Mouse (Mus musculus) cerebellum, postnatal 14 days (tissue): ENCODE results near the gene Zbtb45.
A peak's percentile ranks its signal among the peaks of the same experiment; 100 is the strongest.

Source experiments
- DNase-seq, 2 experiments: peaks; one replicate each; pipeline ENCODE4 v3.0.0; 2021; ENCODE audit warnings: mixed read lengths in 2 of 2

Zbtb45 gene

DNA sequence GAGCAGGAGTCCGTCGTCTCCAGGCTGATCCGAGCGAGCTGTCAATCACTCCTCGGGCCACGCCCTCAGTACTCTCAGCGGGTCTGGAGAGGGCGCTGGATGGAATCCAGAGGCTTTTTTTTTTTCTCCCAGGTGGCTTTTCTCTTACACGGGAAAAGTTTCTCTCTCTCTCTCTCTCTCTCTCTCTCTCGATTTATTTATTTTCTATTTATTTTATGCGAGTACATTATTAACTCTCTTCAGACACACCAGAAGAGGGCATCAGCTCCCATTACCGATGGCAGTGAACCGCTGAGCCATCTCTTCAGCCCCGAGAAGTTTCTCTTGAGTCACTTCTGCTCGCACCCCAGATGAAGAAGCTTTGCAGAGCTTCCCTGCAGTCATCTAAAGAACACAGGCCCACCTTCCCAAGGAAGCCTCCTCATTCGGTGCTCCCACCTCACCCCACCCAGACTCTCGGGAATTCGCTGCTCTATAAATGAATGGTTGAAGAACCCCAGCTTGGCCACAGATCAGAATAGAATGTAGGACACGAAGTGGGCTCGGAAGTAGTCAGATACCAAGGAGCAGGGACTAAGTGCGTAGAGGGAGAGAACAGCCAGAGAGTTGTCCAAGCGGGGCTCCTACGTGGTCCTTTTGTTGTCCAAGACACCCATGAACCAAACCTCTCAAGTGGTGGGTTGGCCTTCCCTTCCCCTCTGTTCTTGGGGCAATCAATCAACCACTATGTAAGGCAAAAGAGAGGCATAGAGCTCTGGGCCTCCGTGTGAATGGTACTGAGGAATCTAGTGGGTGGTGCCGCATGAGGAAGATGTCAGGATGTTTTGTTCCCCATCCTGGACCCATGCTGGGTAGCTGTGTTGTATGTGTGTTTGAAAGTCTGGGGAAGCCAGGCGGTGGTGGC, at the start of gene Zbtb45:
Gene Zbtb45 (minus strand): TSS at position 30 of the 904 bp plus-strand sequence.
- peak in 1 of 2 experiments; percentile 17 for DNase-seq

DNA sequence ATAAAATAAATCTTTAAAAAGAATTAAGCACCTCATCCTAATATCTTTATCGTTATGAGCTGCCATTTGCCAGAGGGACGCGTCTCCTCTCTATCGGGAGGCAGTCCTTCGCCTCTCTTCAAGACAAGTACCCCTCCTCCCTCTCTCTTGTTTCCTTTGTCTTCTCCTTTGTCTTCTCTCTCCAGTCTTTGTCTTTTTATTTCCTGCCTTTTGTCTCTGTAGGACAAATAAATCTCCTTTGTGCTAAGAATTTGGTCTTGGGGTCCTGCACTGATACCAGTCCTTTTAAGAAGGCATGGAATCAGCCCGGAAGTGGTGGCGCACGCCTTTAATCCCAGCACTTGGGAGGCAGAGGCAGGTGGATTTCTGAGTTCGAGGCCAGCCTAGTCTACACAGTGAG, 49.7 kb upstream of the Zbtb45 start:
- no peak for DNase-seq

DNA sequence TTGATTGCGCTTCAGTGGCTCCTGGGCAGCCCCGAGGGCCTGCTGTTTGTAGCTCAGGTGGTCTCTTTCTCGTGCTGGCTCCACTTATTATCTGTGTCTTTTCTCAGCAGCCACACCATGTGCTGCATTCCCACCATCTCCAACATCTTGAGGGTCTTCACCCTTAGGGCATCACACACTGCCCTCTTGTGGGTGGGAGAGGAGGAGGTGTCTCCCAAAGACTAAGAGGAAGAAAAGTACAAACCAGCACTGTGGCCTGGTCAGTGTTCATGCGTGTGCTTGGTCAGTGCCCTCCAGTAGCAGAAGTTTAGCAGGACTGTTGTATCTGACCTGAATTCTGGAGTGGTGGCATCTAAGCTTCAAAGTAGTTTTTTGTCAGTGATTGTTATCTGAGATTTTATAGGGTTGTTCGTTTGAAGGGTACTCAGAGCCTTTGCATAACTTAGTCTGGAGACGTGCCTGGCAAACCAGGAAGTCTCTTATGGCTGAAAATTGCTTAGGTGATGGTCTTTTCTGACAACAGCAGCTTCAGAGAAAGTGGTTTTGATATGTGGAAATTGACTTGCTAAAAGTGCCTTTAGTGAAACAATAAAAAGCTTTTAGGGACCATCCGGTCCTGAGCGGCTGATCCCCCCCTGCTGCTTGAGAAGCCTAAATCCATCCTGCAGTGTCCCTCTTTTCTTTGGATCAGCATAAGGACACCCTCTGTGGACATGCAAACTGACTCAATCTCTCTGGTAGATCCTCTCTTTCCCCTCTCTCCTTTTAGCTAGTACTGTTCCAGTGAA, 47.3 kb upstream of the Zbtb45 start:
- no peak for DNase-seq

DNA sequence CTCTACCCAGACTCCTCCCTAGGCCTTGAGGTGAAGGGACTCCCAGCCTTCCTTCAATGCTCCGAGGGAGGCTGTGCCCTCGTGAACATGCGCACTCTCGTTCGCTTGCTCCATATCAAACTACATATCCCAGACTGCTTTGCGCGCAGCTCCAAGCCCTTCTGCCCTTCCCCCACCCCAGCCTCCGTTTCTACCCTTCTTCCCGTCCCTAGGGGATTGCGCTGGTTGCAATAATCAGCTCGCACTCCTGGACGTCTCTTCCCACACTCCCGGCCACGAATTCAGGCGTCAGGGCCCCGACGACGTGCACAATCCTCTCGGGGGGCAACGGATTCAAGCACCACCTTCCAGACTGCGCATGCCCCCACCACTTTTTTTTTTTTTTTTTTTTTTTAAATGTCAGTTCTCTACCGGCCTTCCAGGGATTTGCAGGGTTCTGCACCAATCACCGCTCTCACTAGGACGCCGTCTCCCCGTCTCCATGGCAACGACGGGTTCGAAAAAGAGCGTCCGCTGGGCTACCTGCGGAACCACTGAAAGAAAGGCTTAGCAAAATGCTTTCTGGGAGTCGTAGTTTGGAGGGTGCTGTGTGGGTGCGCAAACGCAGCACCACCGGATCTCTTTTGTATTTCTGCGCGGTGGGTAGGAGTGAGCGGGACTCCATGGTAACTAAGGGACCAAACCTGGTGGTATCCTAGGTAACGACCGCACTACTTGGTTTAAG, 44.6 kb upstream of the Zbtb45 start, which contains the start of gene Mzf1:
Gene Mzf1 (minus strand): TSS at position 478 of the 724 bp plus-strand sequence.
- DNase-seq = peak; percentile 98

DNA sequence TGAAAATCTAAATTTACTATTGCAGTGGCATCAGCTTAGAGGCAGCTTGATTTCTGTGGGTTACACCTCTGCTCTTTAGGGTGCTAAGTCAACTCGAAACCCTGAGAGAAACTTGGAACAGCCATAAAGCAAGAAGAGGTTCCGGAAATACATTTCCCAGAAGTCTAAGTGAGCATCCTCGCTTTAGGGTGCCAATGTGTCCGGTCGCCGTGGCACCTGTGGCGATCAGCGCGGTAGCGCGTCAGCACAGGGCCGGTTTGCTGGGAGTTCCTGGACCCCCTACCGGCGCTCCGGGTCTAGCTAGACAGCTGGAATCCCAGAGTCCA, 44.1 kb upstream of the Zbtb45 start:
- DNase-seq = no peak

GRCm38 (mm10) chr7:13053501-13053900, 43.7 kb upstream of the Zbtb45 start:
- no peak for DNase-seq

DNA sequence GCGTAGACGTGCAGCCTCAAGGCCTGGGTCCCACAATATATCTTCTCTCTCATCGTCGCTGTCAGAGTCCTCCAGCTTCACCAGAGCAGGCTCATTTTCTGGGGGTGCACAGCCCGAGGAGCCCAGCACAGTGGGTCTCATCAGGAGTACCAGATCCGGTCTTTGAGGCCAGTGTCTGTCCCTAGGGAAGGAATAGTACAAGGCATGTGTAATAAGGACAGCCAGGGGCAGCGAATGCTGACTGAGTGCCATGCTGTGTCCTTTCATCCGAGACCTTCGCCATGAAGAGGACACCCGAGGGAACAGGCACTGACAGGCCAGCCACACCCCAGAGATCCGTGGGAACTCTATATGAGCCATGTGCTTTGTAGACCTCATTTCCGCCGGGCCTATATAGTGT, 43.2 kb upstream of the Zbtb45 start:
- DNase-seq = no peak

- DNase-seq = peak; percentile 65 to 71
Observed at GRCm38 (mm10) chr7:13046084-13046483, 36.2 kb upstream of the Zbtb45 start.

DNA sequence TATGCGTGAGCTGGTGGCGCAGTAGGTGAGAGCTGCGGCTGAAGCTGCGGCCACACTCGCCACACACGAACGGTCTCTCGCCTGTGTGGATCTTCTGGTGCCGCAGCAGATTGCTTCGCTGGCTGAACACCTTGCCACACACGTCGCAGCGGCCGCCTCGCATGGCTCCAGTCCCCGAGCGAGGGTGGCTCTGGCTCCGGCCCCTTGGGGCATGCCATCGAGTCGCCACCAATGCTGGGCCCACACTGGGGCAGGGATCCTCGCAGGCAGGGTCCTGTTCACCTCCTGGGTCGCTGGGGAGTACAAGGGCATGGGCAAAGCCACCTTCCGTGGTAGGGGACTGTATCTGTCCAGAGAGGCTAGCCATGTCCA, 34.4 kb upstream of the Zbtb45 start:
- DNase-seq = no peak

GRCm38 (mm10) chr7:13043445-13044253, 33.8 kb upstream of the Zbtb45 start:
- peak; percentile 86 to 90 for DNase-seq

DNA sequence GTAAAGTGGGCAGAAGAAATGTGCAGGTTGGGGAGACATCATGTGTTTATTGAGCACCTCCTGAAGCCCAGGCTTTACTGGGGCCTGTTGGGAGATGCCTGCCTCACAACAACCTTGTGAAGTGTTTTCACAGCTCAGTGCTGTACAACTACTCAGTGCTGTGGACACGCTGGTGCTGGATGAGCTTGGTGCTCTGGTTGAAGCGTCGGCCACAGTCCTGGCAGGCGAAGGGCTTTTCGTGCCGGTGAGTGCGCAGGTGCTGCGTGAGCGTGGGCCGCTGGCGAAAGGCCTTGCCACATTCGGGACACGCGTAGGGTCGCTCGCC, 33.2 kb upstream of the Zbtb45 start:
- DNase-seq = no peak

GRCm38 (mm10) chr7:13042511-13042910, 32.7 kb upstream of the Zbtb45 start:
- no peak for DNase-seq

DNA sequence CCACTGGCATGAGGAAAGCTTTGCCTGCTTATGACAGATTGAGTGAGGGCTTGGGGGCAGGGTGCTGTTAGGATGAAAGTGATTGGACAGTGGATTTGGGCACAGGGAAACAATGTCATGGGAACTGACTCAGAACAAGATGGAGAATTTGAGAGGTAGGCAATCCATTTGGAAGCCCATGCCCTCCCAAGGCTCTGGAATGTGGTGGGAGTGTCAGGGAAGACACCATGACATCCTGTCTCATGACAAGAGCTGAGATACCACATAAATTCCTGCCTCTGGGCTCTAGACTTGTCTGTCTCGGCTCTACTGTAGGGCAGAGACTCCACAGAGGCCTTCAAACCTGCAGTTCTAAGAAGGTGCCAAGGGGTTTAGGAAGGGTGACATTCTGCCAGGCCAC, 31.4 kb upstream of the Zbtb45 start:
- DNase-seq = no peak

DNA sequence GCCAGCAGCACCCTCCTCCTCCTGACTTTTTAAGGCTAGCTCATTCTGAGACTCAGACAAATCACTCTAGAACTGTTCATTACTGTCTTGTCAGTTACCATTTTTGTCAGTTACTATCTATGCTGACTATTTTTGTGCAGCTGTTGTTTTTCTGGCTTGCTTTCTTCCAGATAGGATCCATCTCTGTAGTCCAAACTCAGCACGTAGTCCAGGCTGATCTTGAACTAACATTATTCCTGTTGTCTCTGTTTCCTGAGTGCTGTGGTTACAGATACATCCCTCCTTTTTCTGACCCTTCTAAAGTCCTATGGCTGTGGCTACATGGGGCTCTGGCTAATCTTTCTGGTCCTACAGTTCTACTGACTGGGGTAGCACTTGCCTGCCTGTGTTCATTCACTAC, 29.3 kb upstream of the Zbtb45 start:
- peak in 1 of 2 experiments; percentile 11 for DNase-seq

GRCm38 (mm10) chr7:13038621-13039169, 28.9 kb upstream of the Zbtb45 start:
- peak; percentile 41 to 71 for DNase-seq

DNA sequence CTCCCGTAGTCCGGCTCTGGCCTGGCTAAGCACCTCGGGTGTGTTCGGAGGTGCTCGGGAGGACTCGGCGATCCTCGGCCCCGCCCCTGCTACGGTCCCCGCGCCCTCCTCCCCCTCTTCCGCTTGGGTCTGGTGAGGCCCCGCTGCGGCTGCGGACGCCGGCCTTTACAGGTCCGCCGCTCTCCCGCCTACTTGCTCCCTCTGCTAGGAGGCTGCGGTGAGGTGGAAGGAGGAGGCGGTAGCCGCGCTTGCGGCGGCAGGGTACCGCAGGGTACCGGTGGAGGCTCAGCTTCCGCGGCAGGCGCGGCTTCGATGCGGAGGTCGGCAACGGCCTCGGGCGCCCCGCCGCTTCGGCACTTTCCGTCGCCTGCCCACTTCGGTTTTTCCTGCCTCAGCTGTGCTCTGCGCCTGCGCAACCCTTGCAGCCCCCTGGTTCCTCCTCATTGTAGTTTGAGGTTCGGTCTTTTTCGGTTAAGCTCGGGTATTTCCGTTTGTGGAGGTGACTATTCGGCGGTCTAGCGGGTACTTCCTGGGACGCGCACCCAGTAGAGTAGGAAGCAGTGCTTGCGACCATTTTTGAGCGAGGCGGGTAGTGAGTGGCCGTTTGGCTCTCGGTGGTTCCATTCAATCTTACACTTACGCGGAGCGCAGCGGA, 28.2 kb upstream of the Zbtb45 start, which contains the start of gene Ube2m:
Gene Ube2m (minus strand): TSS at position 375 of the 655 bp plus-strand sequence.
- peak; percentile 100 for DNase-seq

DNA sequence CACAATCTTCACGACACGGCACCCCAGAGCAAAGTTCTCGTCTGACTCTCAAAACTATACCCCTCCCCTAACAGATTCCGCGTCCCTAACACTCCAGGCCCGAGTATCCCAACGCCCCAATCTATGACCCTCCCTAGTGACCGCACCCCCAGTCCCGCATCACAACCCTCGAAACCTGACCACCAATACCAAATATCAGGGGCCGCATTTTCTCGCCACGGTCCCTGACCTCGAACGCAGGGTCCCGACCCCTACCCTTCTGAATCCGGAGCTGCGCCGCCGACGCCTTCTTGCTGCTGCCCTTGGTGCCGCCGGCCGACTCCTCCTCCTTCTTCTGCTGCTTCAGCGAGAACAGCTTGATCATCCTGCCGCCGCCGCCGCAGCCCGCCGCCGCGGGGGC, 27.5 kb upstream of the Zbtb45 start:
- DNase-seq = no peak

- peak in 1 of 2 experiments; percentile 11 for DNase-seq
Observed at GRCm38 (mm10) chr7:13036806-13037205, 27.0 kb upstream of the Zbtb45 start.

DNA sequence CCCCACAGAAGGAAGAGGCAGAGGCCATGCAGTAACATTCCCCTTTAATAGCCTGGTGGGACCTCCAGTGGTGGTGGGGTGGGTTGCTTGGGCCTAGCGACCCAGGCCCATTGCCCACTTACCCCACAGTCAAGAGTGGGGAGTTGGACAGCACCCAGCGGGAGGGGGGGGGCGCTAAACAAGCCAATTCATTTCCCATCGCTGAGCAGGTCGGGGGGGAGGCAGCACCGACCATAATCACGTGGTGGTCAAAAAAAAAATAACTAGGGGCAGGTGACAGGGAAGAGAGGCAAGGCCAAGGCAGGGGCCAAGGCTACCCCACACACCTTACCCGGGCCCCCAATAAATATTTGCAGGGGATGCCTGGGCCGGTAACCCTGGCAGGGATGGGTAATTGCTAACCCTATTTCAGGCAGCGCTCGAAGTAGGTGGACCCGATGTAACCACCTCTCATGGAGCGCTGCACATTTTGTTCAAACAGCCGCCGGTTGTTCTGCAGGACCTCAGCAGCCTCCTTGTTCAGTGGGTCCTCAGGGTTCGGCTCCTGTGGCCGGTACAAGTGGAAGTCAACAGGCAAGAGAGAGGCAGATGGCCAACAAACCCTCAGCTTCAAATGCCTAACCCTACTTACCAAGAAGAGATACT, 25.5 kb upstream of the Zbtb45 start:
- DNase-seq = peak; percentile 55 to 68

GRCm38 (mm10) chr7:13034148-13034977, 24.5 kb upstream of the Zbtb45 start, which contains the start of gene Chmp2a:
Chmp2a (minus strand) TSS chr7:13034807.
- DNase-seq = peak; percentile 99
